Mouse (Mus musculus) right cerebral cortex, postnatal 10 days (tissue): Measurements from ENCODE around the gene Rraga.
A peak's percentile ranks its signal among the peaks of the same experiment; 100 is the strongest.
"Not testable (repeated sequence)": the region's sequence is repeated elsewhere in the genome, so short reads cannot be mapped to it uniquely, and the experiment has no call there.

Experiments
- DNase-seq, 2 experiments: peaks; one replicate each; pipeline ENCODE4 v3.0.0; 2021; ENCODE audit warnings: low spot score in 2 of 2

The Rraga gene

DNA sequence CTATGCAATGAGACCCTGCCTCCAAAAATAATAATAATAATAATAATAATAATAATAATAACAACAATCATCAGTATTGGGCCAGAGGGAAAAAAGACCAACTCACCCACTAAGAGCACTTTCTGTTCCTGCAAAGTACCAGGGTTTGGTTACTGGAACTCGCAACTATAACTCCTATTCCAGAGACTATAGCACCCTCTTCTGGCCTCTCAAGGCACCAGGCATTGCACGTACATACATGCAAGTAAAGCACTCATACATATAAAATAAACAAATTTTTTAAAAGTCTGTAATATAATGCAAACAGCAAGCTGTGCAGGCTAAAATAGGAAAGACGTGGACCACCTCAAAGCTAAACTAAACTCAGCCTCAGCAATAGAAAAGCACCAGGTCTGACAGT is 12.8 kb downstream of the Rraga start:
- no peak for DNase-seq

DNA sequence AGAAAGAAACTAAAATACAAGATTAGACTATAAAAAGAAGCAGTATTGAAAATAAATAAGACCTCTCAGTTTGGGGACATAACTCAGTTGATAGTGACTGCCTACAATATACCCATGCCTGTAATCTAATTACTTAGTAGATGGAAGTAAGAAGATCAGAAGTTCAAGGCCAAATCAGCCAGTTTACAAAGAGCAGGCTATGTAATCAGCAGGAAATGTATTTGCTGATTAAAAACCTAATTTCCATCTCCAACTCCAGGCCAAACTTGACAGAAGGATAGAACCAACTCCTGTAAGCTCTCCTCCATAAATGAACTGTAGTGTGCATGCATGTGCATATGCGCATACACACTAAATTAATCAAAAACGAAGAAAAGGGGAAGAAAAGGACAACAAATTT is 15.8 kb downstream of the Rraga start:
- no peak for DNase-seq

DNA sequence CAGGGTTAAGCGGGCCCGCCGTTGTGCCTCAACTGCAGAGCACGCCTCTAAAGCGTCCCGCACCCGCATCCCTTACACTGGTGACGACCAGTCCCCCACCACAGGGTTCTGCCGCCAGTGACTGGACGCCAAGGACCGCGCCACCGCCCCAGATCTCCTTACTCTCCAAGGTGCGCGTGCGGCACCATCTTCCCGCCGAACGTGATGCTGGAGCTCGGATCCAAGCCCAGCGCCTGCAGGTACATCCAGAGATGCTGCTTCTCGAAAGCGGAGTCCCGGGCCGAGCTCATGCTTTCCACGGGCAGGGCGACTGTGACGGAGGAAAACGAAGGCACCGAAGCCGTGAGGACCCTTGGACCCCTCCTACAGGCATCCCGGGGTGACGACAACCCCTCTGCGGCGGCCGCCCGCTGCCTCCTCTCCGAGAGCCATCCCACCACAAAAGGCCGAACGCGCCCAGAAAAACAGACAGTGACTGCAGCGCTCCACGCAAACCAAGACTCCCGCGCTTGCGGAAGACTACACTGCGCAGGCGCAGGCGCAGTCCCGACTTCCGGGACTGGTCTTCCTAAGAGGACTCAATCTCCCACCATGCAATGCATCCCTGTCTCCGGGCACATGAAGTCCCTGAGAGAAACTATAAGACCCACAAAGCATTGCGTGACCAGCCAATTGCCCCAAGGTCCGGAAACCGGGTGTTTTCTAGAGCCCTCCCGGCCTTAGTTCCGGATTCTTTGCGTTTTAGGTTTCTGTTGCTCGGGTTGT is 36.2 kb downstream of the Rraga start, which contains the start of gene Haus6:
TSS of gene Haus6 (minus strand) at position 532 of the 765 bp plus-strand sequence.
- DNase-seq = peak; percentile 96 to 97

DNA sequence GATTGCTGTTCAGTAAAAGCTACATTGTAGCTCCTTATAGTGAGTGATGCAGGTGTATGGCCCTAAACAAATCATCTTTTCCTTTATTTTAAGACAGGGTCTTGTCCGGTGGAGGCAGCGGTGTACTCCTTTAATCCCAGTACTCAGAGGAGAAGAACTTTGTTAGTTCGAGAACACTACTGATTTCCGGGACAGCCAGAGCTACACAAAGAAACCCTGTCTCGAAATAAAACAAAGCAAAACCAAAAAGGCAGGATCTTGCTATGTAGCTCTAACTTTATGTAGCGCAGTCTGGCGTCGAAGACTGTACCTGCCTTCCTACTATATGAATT is 36.8 kb downstream of the Rraga start:
- no peak for DNase-seq

DNA sequence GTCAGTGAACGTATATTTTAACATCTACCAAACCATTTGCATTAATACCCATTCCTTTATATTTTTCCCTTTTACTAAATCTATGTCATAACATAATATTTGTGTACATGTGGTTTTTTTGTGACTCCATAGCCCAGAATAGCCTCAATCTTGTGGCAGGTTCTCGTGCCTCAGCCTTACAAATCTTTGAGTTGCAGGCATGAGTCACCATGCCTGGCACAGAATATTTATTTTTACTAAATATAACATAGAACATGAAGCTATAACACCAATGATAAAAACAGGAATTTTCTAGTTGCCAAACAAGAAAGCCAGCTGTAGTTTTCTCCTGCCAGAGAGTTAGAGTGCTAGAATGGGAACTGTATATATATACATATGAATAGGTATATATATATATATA is 45.0 kb downstream of the Rraga start:
- no peak for DNase-seq

DNA sequence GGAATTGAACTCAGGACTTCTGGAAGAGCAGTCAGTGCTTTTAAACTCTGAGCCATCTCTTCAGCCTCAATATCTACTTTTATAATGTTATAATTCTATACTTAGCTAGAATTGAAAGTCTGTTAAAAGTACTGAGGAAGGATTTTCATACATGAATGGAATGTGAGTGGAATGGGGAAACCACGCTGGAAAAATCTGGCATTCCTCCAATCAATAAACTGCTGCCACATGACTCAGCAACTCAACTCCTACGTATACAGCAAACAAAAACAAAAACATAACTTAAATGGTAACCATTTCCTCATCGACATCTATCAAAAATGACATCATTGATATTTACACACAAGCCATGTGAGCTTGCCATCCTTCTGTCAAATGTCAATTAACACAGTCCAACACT is 46.6 kb downstream of the Rraga start:
- no peak for DNase-seq

DNA sequence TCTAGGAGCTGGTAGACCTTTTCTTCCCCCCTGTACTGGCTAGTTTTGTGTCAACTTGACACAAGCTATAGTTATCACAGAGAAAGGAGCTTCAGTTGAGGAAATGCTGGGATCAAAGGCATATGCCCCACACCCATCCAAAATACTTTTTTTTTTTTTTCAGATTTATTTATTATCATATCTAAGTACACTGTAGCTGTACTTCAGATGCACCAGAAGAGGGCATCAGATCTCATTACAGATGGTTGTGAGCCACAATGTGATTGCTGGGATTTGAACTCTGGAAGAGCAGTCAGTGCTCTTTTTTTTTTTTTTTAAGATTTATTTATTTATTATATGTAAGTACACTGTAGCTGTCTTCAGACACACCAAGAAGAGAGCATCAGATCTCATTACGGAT is 47.1 kb downstream of the Rraga start:
- DNase-seq = not testable (repeated sequence)

DNA sequence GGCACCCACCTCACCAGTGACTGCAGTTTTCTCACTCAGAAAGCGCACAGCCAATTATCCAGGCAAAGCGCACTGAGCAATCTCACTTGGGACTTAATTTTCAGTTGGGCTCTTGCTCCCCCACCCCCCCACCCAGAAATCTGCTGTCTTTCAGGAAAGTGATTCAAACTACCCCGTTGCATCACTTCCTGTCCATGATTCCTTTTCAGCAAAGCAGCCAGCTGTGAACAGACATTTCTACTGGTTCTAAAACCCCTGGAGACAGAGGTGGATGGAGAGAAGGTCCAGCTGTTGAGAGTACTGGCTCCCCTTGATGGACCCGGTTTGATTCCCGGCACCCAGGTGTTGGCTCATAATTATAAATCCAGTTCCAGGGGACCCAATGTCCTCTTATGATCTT is 50.0 kb downstream of the Rraga start:
- DNase-seq = no peak

DNA sequence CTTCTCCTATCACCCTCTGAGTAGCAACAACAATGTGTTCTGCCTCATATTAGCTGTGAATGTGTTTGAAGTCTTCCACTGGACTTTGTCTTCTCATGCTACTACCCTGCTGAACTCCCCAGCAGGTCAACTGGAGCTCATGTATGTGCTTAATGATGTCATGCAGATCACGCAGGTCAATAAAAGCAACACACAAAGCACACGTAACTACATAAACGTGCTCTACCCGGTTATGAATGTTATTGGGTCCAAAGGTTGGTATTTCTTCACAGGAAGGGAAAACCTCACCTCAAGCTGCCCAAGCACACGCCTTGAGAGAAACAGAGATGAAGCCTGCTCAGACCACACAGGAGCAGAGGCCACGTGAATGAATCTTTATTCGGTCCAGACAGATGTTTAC is 51.0 kb downstream of the Rraga start:
- not testable (repeated sequence) for DNase-seq
